Mouse (Mus musculus): ENCODE results near the gene Map2k3.
"Not testable (repeated sequence)": the region's sequence is repeated elsewhere in the genome, so short reads cannot be mapped to it uniquely, and the experiment has no call there.

Gene Map2k3

GRCm38 (mm10) chr11:60931869-60932481 lies at the start of gene Map2k3:
Map2k3 (plus strand) TSS chr11:60932033.
- peak; percentile 95 for DNase-seq (ENCODE audit: low read depth, low spot score)

DNA sequence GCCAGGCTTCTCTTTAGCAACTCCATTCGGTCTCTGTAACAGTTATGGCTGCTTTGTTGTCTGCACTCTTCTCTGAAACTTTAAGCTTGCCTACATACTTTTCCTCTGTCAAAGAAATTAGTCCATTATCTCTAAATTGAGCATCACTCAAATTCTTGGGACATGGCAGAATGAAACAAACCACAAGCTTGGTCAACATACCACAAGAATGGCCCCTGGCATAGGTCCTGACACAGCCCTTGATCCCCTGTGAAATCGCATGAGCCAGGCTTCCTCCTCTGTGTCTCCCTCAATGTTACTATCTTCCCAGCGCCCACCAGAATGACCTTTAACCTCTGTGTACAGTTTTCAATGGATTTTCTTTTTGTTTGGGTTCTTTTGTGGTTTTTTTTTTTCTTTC lies 49.4 kb upstream of the Map2k3 start:
- DNase-seq (ENCODE audit: low read depth, low spot score), result no peak

GRCm38 (mm10) chr11:60886986-60887385 lies 44.8 kb upstream of the Map2k3 start:
- DNase-seq (ENCODE audit: low read depth, low spot score), result not testable (repeated sequence)

DNA sequence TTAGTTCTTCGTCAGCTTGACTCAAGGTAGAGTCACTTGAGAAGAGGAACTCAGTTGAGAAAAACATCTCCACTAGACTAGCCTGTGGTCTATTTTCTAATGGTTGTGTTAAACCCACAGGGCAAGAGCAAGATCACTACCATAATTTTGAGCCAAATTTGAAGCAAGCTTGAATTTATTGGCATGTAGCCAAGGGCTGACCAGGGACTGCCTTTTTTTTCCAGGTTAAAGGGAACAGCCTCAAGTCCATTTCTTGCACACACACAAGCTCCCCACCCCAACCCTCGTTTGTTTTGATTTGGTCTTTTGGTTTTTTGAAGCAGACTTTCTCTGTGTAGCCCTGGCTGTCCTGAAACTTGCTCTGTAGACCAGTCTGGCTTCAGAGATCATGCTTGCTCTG lies 42.0 kb upstream of the Map2k3 start:
- no peak for DNase-seq (ENCODE audit: low read depth, low spot score)

DNA sequence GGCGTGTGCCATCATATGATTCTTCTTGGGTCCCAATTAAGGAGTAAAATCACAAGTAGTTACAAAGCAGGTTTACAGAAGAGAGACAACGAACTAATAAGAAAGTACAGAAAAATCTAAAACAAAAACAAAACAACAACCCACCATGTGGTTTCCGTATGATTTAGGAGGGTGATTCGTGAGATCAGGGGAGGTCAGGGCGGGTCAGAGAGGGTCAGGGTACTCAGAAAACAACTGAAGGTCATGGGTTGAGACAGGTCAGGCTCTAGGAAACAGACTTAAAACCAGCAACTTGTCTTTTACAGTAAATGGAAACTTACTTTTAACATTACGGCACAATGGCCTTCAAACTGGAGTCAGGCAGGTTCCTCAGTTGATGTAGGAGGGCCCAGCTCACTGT lies 41.5 kb upstream of the Map2k3 start:
- no peak for DNase-seq (ENCODE audit: low read depth, low spot score)

GRCm38 (mm10) chr11:60890744-60891143 lies 41.1 kb upstream of the Map2k3 start:
- DNase-seq (ENCODE audit: low read depth, low spot score), result no peak

GRCm38 (mm10) chr11:60895915-60896314 lies 35.9 kb upstream of the Map2k3 start:
- no peak for DNase-seq (ENCODE audit: low read depth, low spot score)

GRCm38 (mm10) chr11:60902001-60902400 lies 29.8 kb upstream of the Map2k3 start:
- DNase-seq (ENCODE audit: low read depth, low spot score), result no peak

- no peak for DNase-seq (ENCODE audit: low read depth, low spot score)
These were observed 29.3 kb upstream of the Map2k3 start for GRCm38 (mm10) chr11:60902486-60902885.

DNA sequence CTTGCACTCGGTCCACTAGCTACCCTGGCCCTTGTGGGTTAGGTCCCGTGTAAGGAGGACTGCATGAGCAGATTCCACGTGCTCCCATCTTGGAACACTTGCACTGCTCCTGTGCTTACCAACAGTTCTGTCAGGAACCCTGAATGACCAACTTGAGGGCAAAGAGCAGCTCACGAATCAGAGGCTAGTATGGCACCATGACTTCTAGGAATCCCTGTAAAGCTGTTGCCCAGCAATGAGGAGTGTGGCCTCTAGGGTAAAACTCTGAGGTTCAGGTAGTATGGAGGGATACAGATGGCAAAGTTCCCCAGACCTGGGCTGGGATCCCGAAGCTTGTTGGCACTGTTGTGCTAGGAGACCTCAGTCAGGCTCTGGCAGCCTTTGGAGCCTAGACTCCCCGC lies 28.2 kb upstream of the Map2k3 start:
- DNase-seq (ENCODE audit: low read depth, low spot score), result no peak

DNA sequence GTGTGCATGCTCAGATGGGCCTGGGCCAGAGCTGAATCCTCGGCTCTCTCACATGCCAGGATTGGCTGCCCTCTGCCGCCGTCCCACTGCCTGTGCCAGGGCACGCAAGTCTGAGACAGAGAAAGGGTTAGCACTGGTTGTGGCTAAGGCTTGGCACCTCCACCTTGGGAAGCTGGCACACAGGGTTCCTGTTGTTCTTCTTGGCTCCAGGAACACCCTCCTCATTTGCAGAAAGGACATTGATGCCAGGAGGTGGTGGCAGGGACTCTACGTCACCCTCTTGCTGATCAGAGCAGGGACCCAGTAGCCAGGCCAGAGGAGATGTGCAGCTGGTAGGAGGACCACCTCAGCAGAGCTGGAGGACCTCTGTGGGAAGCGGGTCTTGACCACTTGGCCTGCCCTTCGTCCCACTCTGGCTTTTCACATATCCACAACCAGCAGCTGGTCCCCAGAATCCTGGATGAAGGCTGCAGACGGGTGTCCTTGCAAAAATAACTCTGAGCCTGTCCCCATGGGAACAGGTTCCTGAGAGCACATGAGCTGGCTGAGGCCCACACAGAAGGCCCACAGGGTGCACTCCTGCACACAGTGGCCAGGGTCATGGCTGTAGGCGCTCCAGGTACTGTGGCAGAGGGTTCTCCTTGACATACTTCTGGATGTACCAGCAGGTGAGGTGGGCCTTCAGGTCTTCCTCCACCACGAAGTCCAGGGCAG lies 26.3 kb upstream of the Map2k3 start:
- DNase-seq (ENCODE audit: low read depth, low spot score), result no peak

DNA sequence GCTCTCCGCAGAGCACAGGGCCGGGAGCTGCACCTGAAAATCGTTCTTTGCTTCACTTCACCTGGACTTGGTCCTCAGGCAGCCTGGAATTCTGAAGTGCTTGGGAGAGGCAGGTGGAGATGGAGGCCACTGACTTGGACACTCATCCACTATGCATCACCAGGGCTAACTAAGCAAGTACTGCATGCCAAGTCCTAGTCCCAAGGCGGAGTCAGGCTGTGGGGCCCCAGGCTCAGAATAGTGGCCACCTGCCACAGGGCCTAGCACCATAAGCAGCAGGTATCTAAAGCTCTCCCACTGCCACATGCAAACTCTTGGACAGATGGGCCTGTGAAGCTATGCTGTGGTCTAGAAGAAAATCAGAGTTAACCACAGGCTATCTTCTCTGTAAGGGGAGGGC lies 25.4 kb upstream of the Map2k3 start:
- no peak for DNase-seq (ENCODE audit: low read depth, low spot score)

DNA sequence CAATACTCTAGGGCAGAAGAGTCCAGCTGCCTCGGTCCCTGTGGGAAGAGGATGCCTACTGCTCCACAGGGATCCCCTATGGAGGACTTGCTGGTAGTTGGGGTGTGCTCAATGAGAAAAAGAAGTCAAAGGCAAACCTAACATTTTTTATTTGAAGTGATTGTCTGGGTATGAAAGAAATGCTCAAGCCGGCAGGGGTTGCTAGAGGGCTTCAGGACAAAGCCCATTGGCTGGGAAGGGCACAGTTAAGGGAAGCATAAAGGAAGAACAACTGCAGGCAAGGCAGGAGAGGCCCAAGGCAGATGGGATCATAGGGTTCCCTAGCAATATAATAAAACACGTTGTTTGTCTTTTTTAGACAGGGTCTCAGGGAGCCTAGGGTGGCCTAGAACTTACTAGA lies 23.8 kb upstream of the Map2k3 start:
- no peak for DNase-seq (ENCODE audit: low read depth, low spot score)

DNA sequence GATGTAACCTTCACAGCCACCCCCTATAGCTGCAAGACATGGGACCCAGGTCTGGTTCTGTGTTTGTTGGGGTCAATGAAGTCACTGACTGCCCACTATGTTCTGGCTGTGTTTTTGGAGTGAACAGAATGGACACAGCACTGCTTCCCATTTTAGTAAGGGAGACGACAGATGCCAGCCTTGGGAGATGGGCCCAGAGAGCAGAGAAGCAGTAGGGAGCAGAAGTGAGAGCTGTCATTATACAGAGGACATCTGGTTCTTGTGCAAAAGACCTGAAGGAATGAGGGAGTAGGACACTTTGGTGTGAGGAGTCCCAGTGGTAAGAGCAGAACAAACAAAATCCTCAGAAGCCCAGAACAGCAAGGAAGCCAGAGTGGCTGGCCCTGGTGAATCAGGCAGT lies 22.2 kb upstream of the Map2k3 start:
- no peak for DNase-seq (ENCODE audit: low read depth, low spot score)

GRCm38 (mm10) chr11:60912525-60912973 lies 19.3 kb upstream of the Map2k3 start:
- no peak for DNase-seq (ENCODE audit: low read depth, low spot score)

- DNase-seq (ENCODE audit: low read depth, low spot score), result peak; percentile 83
These were observed 18.3 kb upstream of the Map2k3 start for GRCm38 (mm10) chr11:60913301-60914196.

- DNase-seq (ENCODE audit: low read depth, low spot score), result no peak
These were observed 17.3 kb upstream of the Map2k3 start, which contains the start of gene Natd1 for GRCm38 (mm10) chr11:60914491-60914890. Natd1 (minus strand) TSS chr11:60914750.

DNA sequence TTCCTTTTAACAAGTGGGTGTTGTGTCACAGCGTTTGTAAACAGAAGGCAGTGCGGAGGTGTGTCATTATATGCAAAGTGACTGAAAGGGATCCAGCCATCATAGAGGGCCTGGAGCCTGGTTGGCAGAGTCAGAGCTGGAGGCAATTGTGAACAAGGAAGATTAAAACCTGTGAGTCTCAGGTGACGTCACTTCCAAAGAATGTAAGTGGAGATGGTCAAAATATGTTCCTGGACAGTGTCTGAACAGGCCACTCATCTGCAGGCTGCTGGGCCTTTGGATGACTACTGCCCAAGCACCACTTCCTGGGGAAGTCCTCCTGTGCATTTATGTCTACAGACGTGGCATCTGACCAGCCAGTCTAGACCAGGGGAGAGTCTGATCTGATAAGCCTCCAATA lies 16.6 kb upstream of the Map2k3 start:
- DNase-seq (ENCODE audit: low read depth, low spot score), result no peak

DNA sequence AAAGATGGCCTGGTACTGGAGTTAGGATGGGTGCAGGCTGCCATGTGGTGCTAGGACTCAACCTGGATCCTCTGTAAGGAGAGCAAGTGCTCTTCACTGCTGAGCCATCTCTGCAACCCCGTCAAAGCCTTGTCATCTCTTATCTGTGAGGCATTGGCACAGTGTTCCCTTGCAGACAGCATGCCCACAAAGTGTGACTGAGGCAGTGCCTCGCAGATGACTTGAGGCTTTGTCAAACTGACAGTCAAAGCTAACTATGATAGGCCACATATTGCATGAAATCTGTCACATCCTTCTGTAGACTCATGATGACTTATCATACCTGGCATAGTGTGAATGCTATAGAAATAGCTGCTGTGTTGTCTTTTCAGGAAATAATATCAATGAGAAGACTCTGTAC lies 11.8 kb upstream of the Map2k3 start:
- DNase-seq (ENCODE audit: low read depth, low spot score), result no peak

DNA sequence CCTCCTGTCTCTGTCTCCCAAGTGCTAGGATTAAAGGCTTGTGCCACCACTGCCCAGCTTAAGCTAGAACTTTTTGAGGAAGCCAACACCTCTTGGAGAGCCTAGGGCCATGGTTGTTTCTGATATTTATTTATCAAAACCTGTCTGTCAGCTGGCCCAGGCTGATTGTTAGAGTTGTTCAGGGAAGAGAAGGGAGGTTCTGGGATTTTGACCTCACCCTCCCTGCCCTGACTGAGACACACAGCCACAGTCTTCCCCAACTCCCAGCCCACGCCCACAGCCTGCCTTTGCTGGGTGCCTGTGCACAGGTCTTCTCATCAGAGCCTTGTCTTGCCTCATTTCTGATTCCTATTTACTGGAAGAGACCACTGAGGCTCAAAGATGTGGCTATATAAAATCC lies 9.6 kb upstream of the Map2k3 start:
- peak; percentile 75 for DNase-seq (ENCODE audit: low read depth, low spot score)

- DNase-seq (ENCODE audit: low read depth, low spot score), result no peak
These were observed 8.9 kb upstream of the Map2k3 start for GRCm38 (mm10) chr11:60922964-60923363.

- peak; percentile 80 for DNase-seq (ENCODE audit: low read depth, low spot score)
These were observed 7.3 kb upstream of the Map2k3 start for GRCm38 (mm10) chr11:60924498-60924897.
